Mouse (Mus musculus) common myeloid progenitor, adult 5-6 weeks (primary cell): ENCODE data around the gene Fgf3. TPM values are rescaled to one million over a fixed set of nuclear protein-coding genes. Genes with fewer than 3 reads are reported as not detected.

ENCODE experiments used
- ATAC-seq: replicated peaks from 2 replicates; pipeline ENCODE4 v1.8.0; 2016; ENCODE audit warnings: low read depth, mild to moderate bottlenecking, moderate TSS enrichment, inconsistent platforms; ENCODE audit not compliant: poor library complexity, severe bottlenecking
- total RNA-seq: library from RNA; stranded (forward); fragments of 200-1000, 187-1606 nt; gene quantifications from 2 replicates; pipeline ENCODE4 v1.2.3, GENCODE M21; 2017

The Fgf3 gene
- 4.2 and 7.8 TPM in 2 replicates for total RNA-seq

GRCm38 (mm10) chr7:144837891-144838488, at the start of gene Fgf3:
Fgf3 (plus strand) TSS chr7:144838083.
- no peak for ATAC-seq

GRCm38 (mm10) chr7:144788631-144789030, 49.3 kb upstream of the Fgf3 start:
- peak; percentile 26; the same call in 1 of the 2 replicates for ATAC-seq

- ATAC-seq, result no peak
Measured at GRCm38 (mm10) chr7:144789601-144790556, 48.0 kb upstream of the Fgf3 start.

- ATAC-seq, result no peak
Measured at GRCm38 (mm10) chr7:144791426-144791825, 46.5 kb upstream of the Fgf3 start.

GRCm38 (mm10) chr7:144793296-144793695, 44.6 kb upstream of the Fgf3 start:
- no peak for ATAC-seq

GRCm38 (mm10) chr7:144795976-144796474, 41.9 kb upstream of the Fgf3 start:
- no peak for ATAC-seq

GRCm38 (mm10) chr7:144796986-144797735, 40.7 kb upstream of the Fgf3 start:
- no peak for ATAC-seq

- peak; percentile 77 for ATAC-seq
Measured at GRCm38 (mm10) chr7:144798471-144798870, 39.4 kb upstream of the Fgf3 start.

- no peak for ATAC-seq
Measured at GRCm38 (mm10) chr7:144807036-144807435, 30.8 kb upstream of the Fgf3 start.

- ATAC-seq, result peak; percentile 58; the same call in 1 of the 2 replicates
Measured at GRCm38 (mm10) chr7:144807976-144808577, 29.8 kb upstream of the Fgf3 start.

- no peak for ATAC-seq
Measured at GRCm38 (mm10) chr7:144811521-144811920, 26.4 kb upstream of the Fgf3 start.

- no peak for ATAC-seq
Measured at GRCm38 (mm10) chr7:144821901-144822300, 16.0 kb upstream of the Fgf3 start.

- no peak for ATAC-seq
Measured at GRCm38 (mm10) chr7:144823988-144824387, 13.9 kb upstream of the Fgf3 start.

- no peak for ATAC-seq
Measured at GRCm38 (mm10) chr7:144828369-144828768, 9.5 kb upstream of the Fgf3 start.

GRCm38 (mm10) chr7:144838522-144839503, 930 bp downstream of the Fgf3 start:
- ATAC-seq, result peak; percentile 22; the same call in 1 of the 2 replicates

GRCm38 (mm10) chr7:144846158-144846557, 8.3 kb downstream of the Fgf3 start:
- peak; percentile 74; the same call in 1 of the 2 replicates for ATAC-seq

- no peak for ATAC-seq
Measured at GRCm38 (mm10) chr7:144847067-144847466, 9.2 kb downstream of the Fgf3 start, which contains the start of gene Fgf4. Fgf4 (plus strand) TSS chr7:144847367.

- ATAC-seq, result no peak
Measured at GRCm38 (mm10) chr7:144851321-144851720, 13.4 kb downstream of the Fgf3 start.

GRCm38 (mm10) chr7:144854966-144855365, 17.1 kb downstream of the Fgf3 start:
- ATAC-seq, result no peak
